Mouse (Mus musculus): Measurements from ENCODE around the gene Scd1. TPM values are rescaled to one million over a fixed set of nuclear protein-coding genes. Genes with fewer than 3 reads are reported as not detected.

Scd1 gene
- total and polyA plus RNA-seq, 3 experiments: 225 to 314 (median 244) TPM

GRCm38 (mm10) chr19:44391856-44392255 lies 15.8 kb downstream of the Scd1 start:
- H3K4me1 ChIP-seq (ENCODE audit: control insufficient read depth in 1 of 2, insufficient read depth in 2 of 2): peaks cover 18 to 92% of the 10 kb centered on the region in 2 experiments
- H3K79me2 ChIP-seq (replicated peaks; ENCODE audit: control insufficient read depth, extremely low read depth, insufficient read depth, poor library complexity, severe bottlenecking): no peaks in the 10 kb centered on the region
- no peak for DNase-seq (ENCODE audit: extremely low read depth)
- in situ Hi-C loops (cut with MboI; ENCODE audit: low pct_ligation_motif_present, low pct_unique_long_range_greater_than_20kb, low sequenced_read_pairs): no loop called here
- no peak overlapping the region for H3K9ac ChIP-seq (ENCODE audit: insufficient read depth, low read depth)
- dilution Hi-C loops (cut with MboI; ENCODE audit: extremely low pct_ligation_motif_present, extremely low pct_unique_long_range_greater_than_20kb, low sequenced_read_pairs): no loop called here
- H3K27ac ChIP-seq (ENCODE audit: insufficient read depth, low read depth): no peak overlapping the region
- peaks cover 13 to 51% of the 10 kb centered on the region in 2 experiments for H3K36me3 ChIP-seq (replicated peaks in 1 of 2; ENCODE audit: control insufficient read depth in 1 of 2, insufficient read depth in 1 of 2, low read length in 1 of 2)
- no peak overlapping the region for H3K4me2 ChIP-seq (ENCODE audit: insufficient read depth, low read depth, poor library complexity, severe bottlenecking)
- no peaks in the 10 kb centered on the region for H3K27me3 ChIP-seq (replicated peaks)
- TF ChIP-seq MYC (IDR thresholded peaks at IDR 0.05; ENCODE audit: low read depth, low read length) (no peak), CHD1 (IDR thresholded peaks at IDR 0.05; ENCODE audit: low read depth, low read length) (no peak), USF1 (IDR thresholded peaks at IDR 0.05; ENCODE audit: low read depth, low read length) (no peak), EP300 (IDR thresholded peaks at IDR 0.05; ENCODE audit: low read length) (no peak), CHD2 (IDR thresholded peaks at IDR 0.05; ENCODE audit: low read length) (no peak), POLR2AphosphoS2 (IDR thresholded peaks at IDR 0.05; ENCODE audit: low read depth, low read length) (no peak), IRF4 (IDR thresholded peaks at IDR 0.05; ENCODE audit: low read depth, low read length) (no peak), JUN (IDR thresholded peaks at IDR 0.05; ENCODE audit: insufficient read depth, low read depth, low read length) (no peak), SIN3A (IDR thresholded peaks at IDR 0.05; ENCODE audit: low read length) (no peak), POLR2A (IDR thresholded peaks at IDR 0.05; ENCODE audit: low read depth, low read length) (no peak), GABPA (IDR thresholded peaks at IDR 0.05; ENCODE audit: insufficient replicate concordance, low read depth, low read length) (no peak), ZNF384 (IDR thresholded peaks at IDR 0.05; ENCODE audit: low read depth, low read length) (no peak), ETS1 (conservative IDR thresholded peaks at IDR 0.05; ENCODE audit: low read depth, low read length) (no peak), KAT2A (IDR thresholded peaks at IDR 0.05; ENCODE audit: insufficient replicate concordance, low read length) (no peak)
- H3K4me3 ChIP-seq (replicated peaks in 1 of 3; ENCODE audit: low read depth in 2 of 3, low read length in 2 of 3, poor library complexity in 1 of 3): no peak overlapping the region
- H3K9me3 ChIP-seq (replicated peaks; ENCODE audit: low read length): no peaks in the 10 kb centered on the region

- no peak overlapping the region for H3K4me3 ChIP-seq (replicated peaks in 1 of 3; ENCODE audit: low read depth in 2 of 3, low read length in 2 of 3, poor library complexity in 1 of 3)
- dilution Hi-C loops (cut with MboI; ENCODE audit: extremely low pct_ligation_motif_present, extremely low pct_unique_long_range_greater_than_20kb, low sequenced_read_pairs): no loop called here
- H3K27me3 ChIP-seq (replicated peaks): no peaks in the 10 kb centered on the region
- H3K4me2 ChIP-seq (ENCODE audit: insufficient read depth, low read depth, poor library complexity, severe bottlenecking): peak overlapping the region; percentile 52
- peaks cover 0 to 27% of the 10 kb centered on the region in 2 experiments for H3K36me3 ChIP-seq (replicated peaks in 1 of 2; ENCODE audit: control insufficient read depth in 1 of 2, insufficient read depth in 1 of 2, low read length in 1 of 2)
- no peaks in the 10 kb centered on the region for H3K9me3 ChIP-seq (replicated peaks; ENCODE audit: low read length)
- peaks cover 33 to 91% of the 10 kb centered on the region in 2 experiments for H3K4me1 ChIP-seq (ENCODE audit: control insufficient read depth in 1 of 2, insufficient read depth in 2 of 2)
- H3K9ac ChIP-seq (ENCODE audit: insufficient read depth, low read depth): peak overlapping the region; percentile 70
- in situ Hi-C loops (cut with MboI; ENCODE audit: low pct_ligation_motif_present, low pct_unique_long_range_greater_than_20kb, low sequenced_read_pairs): no loop called here
- H3K27ac ChIP-seq (ENCODE audit: insufficient read depth, low read depth): peak overlapping the region; percentile 87
- DNase-seq (ENCODE audit: extremely low read depth): no peak
- no peak for TF ChIP-seq MAFK (IDR thresholded peaks at IDR 0.05; ENCODE audit: insufficient replicate concordance, low read length)
- no peak for TF ChIP-seq CTCF (conservative IDR thresholded peaks at IDR 0.05 in 1 of 2, IDR thresholded peaks at IDR 0.05 in 1 of 2; ENCODE audit: low read depth in 2 of 2, low read length in 2 of 2)
- TF ChIP-seq TBP (conservative IDR thresholded peaks at IDR 0.05; ENCODE audit: low read depth, low read length): 0 out of 2 replicates have a peak, but pooled peaks have one; percentile 18
- TF ChIP-seq ZC3H11A (IDR thresholded peaks at IDR 0.05; ENCODE audit: low read depth, low read length): no peak
- H3K79me2 ChIP-seq (replicated peaks; ENCODE audit: control insufficient read depth, extremely low read depth, insufficient read depth, poor library complexity, severe bottlenecking): no peaks in the 10 kb centered on the region
These were observed 18.2 kb downstream of the Scd1 start for GRCm38 (mm10) chr19:44389507-44389906.
